Mouse (Mus musculus): Measurements from ENCODE around the gene Oscar.
"Not testable (repeated sequence)": the region's sequence is repeated elsewhere in the genome, so short reads cannot be mapped to it uniquely, and the experiment has no call there.

Oscar gene

GRCm38 (mm10) chr7:3610437-3610836 lies 5.5 kb downstream of the Oscar start:
- DNase-seq (ENCODE audit: low spot score in 2 of 2), result no peak

- no peak for DNase-seq (ENCODE audit: low spot score in 2 of 2)
Measured at GRCm38 (mm10) chr7:3609082-3609481, 6.9 kb downstream of the Oscar start.

GRCm38 (mm10) chr7:3608668-3609067 lies 7.3 kb downstream of the Oscar start:
- DNase-seq (ENCODE audit: low spot score in 2 of 2), result no peak

- no peak for DNase-seq (ENCODE audit: low spot score in 2 of 2)
Measured at GRCm38 (mm10) chr7:3607391-3607790, 8.6 kb downstream of the Oscar start.

- no peak for DNase-seq (ENCODE audit: low spot score in 2 of 2)
Measured at GRCm38 (mm10) chr7:3606798-3607197, 9.2 kb downstream of the Oscar start.

GRCm38 (mm10) chr7:3601119-3601518 lies 14.8 kb downstream of the Oscar start:
- DNase-seq (ENCODE audit: low spot score in 2 of 2), result peak in 1 of 2 experiments; percentile 33

- DNase-seq (ENCODE audit: low spot score in 2 of 2), result not testable (repeated sequence)
Measured at GRCm38 (mm10) chr7:3597755-3598154, 18.2 kb downstream of the Oscar start.

GRCm38 (mm10) chr7:3595146-3595545 lies 20.8 kb downstream of the Oscar start:
- no peak for DNase-seq (ENCODE audit: low spot score in 2 of 2)

- DNase-seq (ENCODE audit: low spot score in 2 of 2), result no peak
Measured at GRCm38 (mm10) chr7:3594686-3595085, 21.3 kb downstream of the Oscar start.

GRCm38 (mm10) chr7:3593855-3594254 lies 22.1 kb downstream of the Oscar start:
- no peak for DNase-seq (ENCODE audit: low spot score in 2 of 2)

- no peak for DNase-seq (ENCODE audit: low spot score in 2 of 2)
Measured at GRCm38 (mm10) chr7:3591534-3591933, 24.4 kb downstream of the Oscar start.

GRCm38 (mm10) chr7:3590550-3590949 lies 25.4 kb downstream of the Oscar start:
- no peak for DNase-seq (ENCODE audit: low spot score in 2 of 2)

- no peak for DNase-seq (ENCODE audit: low spot score in 2 of 2)
Measured at GRCm38 (mm10) chr7:3587292-3587691, 28.7 kb downstream of the Oscar start.

GRCm38 (mm10) chr7:3586255-3586654 lies 29.7 kb downstream of the Oscar start:
- no peak for DNase-seq (ENCODE audit: low spot score in 2 of 2)

GRCm38 (mm10) chr7:3585763-3586162 lies 30.2 kb downstream of the Oscar start:
- DNase-seq (ENCODE audit: low spot score in 2 of 2), result no peak

- no peak for DNase-seq (ENCODE audit: low spot score in 2 of 2)
Measured at GRCm38 (mm10) chr7:3580029-3580428, 35.9 kb downstream of the Oscar start.

GRCm38 (mm10) chr7:3578952-3579546 lies 36.9 kb downstream of the Oscar start:
- no peak for DNase-seq (ENCODE audit: low spot score in 2 of 2)

- no peak for DNase-seq (ENCODE audit: low spot score in 2 of 2)
Measured at GRCm38 (mm10) chr7:3578196-3578595, 37.8 kb downstream of the Oscar start.

GRCm38 (mm10) chr7:3576354-3577124 lies 39.4 kb downstream of the Oscar start:
- DNase-seq (ENCODE audit: low spot score in 2 of 2), result no peak

- no peak for DNase-seq (ENCODE audit: low spot score in 2 of 2)
Measured at GRCm38 (mm10) chr7:3574216-3574615, 41.7 kb downstream of the Oscar start.

- DNase-seq (ENCODE audit: low spot score in 2 of 2), result no peak
Measured at GRCm38 (mm10) chr7:3571847-3572246, 44.1 kb downstream of the Oscar start.

- DNase-seq (ENCODE audit: low spot score in 2 of 2), result not testable (repeated sequence)
Measured at GRCm38 (mm10) chr7:3570580-3570979, 45.4 kb downstream of the Oscar start.

- no peak for DNase-seq (ENCODE audit: low spot score in 2 of 2)
Measured at GRCm38 (mm10) chr7:3569725-3570124, 46.2 kb downstream of the Oscar start.

All from urinary bladder, postnatal 4 days (tissue).